Mouse (Mus musculus) urinary bladder, postnatal 4 days (tissue): ENCODE measurements at regions not wholly inside any gene's neighbourhood (a gene's known extent, or its start where the extent isn't known, plus 50 kb on each side); places are given as distances from the start of the nearest gene placed in this dataset.

ENCODE experiments used
- DNase-seq, 2 experiments: peaks; one replicate each; pipeline ENCODE4 v3.0.0; 2021 to 2022; ENCODE audit warnings: low spot score in 2 of 2

- DNase-seq, result no peak
Measured at GRCm38 (mm10) chr11:114258218-114258617, 191.4 kb upstream of the Sdk2 start.

- DNase-seq, result no peak
Measured at GRCm38 (mm10) chr11:114257756-114258155, 190.9 kb upstream of the Sdk2 start.

- DNase-seq, result no peak
Measured at GRCm38 (mm10) chr11:114257061-114257460, 190.2 kb upstream of the Sdk2 start.

GRCm38 (mm10) chr11:114254344-114254743 lies 187.5 kb upstream of the Sdk2 start:
- DNase-seq, result no peak

GRCm38 (mm10) chr11:114251614-114252013 lies 184.8 kb upstream of the Sdk2 start:
- no peak for DNase-seq

- no peak for DNase-seq
Measured at GRCm38 (mm10) chr11:114249215-114249614, 182.4 kb upstream of the Sdk2 start.

- DNase-seq, result no peak
Measured at GRCm38 (mm10) chr11:114248261-114248898, 181.5 kb upstream of the Sdk2 start.

- no peak for DNase-seq
Measured at GRCm38 (mm10) chr11:114239311-114239803, 172.5 kb upstream of the Sdk2 start.

- DNase-seq, result no peak
Measured at GRCm38 (mm10) chr11:114238801-114239200, 172.0 kb upstream of the Sdk2 start.

- no peak for DNase-seq
Measured at GRCm38 (mm10) chr11:114238316-114238715, 171.5 kb upstream of the Sdk2 start.

- DNase-seq, result no peak
Measured at GRCm38 (mm10) chr11:114234542-114234910, 167.7 kb upstream of the Sdk2 start.

GRCm38 (mm10) chr11:114233636-114234541 lies 167.0 kb upstream of the Sdk2 start:
- no peak for DNase-seq

- DNase-seq, result no peak
Measured at GRCm38 (mm10) chr11:114231841-114232240, 165.0 kb upstream of the Sdk2 start.

- DNase-seq, result peak in 1 of 2 experiments; percentile 24
Measured at GRCm38 (mm10) chr11:114229763-114230162, 162.9 kb upstream of the Sdk2 start.

- no peak for DNase-seq
Measured at GRCm38 (mm10) chr11:114229196-114229595, 162.3 kb upstream of the Sdk2 start.

GRCm38 (mm10) chr11:114226553-114226952 lies 159.7 kb upstream of the Sdk2 start:
- DNase-seq, result no peak

- DNase-seq, result no peak
Measured at GRCm38 (mm10) chr11:114224706-114225105, 157.9 kb upstream of the Sdk2 start.

- DNase-seq, result no peak
Measured at GRCm38 (mm10) chr11:114223061-114223460, 156.2 kb upstream of the Sdk2 start.

GRCm38 (mm10) chr11:114220466-114220865 lies 153.6 kb upstream of the Sdk2 start:
- no peak for DNase-seq

- DNase-seq, result no peak
Measured at GRCm38 (mm10) chr11:114218732-114219506, 152.1 kb upstream of the Sdk2 start.

- no peak for DNase-seq
Measured at GRCm38 (mm10) chr11:114217245-114217757, 150.5 kb upstream of the Sdk2 start.

- no peak for DNase-seq
Measured at GRCm38 (mm10) chr11:114216493-114216892, 149.6 kb upstream of the Sdk2 start.
